Mouse (Mus musculus) urinary bladder, postnatal 0 days (tissue): ENCODE data around the gene Ces1d. TPM values are rescaled to one million over a fixed set of nuclear protein-coding genes. Genes with fewer than 3 reads are reported as not detected.

Experiments
- polyA plus RNA-seq: library from polyadenylated mRNA; unstranded; fragments of >200 nt; fragmentation: Nextera tagmentation; extraction: Ambion mirVana; gene quantifications from 2 replicates; pipeline ENCODE4 v1.2.1, GENCODE M21; 2015

Gene Ces1d
- polyA plus RNA-seq: 0.21 and 0.28 TPM in 2 replicates

GRCm38 (mm10) chr8:93197685-93198525 is at the start of gene Ces1d:
Gene Ces1d (minus strand): TSS chr8:93197838.

GRCm38 (mm10) chr8:93229446-93229845 is 31.8 kb upstream of the Ces1d start, which contains the start of gene Ces1e:
Gene Ces1e (minus strand): TSS chr8:93229619.

GRCm38 (mm10) chr8:93131233-93131980 is 66.2 kb downstream of the Ces1d start, which contains the start of gene Ces1c:
Gene Ces1c (minus strand): TSS chr8:93131283.

Other genes with a start within 250 kb of the Ces1d start
- 0.02 TPM in 2 replicates for gene Slc6a2, start 237.8 kb downstream of the Ces1d start, polyA plus RNA-seq
- gene Ces1a, start 149.6 kb downstream of the Ces1d start, polyA plus RNA-seq: not detected in 2 replicates
- not detected in 2 replicates for gene Ces1b, start 117.8 kb downstream of the Ces1d start, polyA plus RNA-seq
- 0.29 TPM in 1 of 2 replicates, not detected in the other for gene Ces1c, start 66.6 kb downstream of the Ces1d start, polyA plus RNA-seq
- gene Ces1e, start 31.8 kb upstream of the Ces1d start, polyA plus RNA-seq: 0.06 and 0.11 TPM in 2 replicates
- gene Ces1f, start 81.9 kb upstream of the Ces1d start, polyA plus RNA-seq: not detected in 2 replicates
- gene Ces1g, start 139.5 kb upstream of the Ces1d start, polyA plus RNA-seq: 0.08 TPM in 1 of 2 replicates, not detected in the other
- gene Ces1h, start 181.9 kb upstream of the Ces1d start, polyA plus RNA-seq: not detected in 2 replicates